Mouse (Mus musculus): ENCODE measurements at regions not wholly inside any gene's neighbourhood (a gene's known extent, or its start where the extent isn't known, plus 50 kb on each side); places are given as distances from the start of the nearest gene placed in this dataset.

DNA sequence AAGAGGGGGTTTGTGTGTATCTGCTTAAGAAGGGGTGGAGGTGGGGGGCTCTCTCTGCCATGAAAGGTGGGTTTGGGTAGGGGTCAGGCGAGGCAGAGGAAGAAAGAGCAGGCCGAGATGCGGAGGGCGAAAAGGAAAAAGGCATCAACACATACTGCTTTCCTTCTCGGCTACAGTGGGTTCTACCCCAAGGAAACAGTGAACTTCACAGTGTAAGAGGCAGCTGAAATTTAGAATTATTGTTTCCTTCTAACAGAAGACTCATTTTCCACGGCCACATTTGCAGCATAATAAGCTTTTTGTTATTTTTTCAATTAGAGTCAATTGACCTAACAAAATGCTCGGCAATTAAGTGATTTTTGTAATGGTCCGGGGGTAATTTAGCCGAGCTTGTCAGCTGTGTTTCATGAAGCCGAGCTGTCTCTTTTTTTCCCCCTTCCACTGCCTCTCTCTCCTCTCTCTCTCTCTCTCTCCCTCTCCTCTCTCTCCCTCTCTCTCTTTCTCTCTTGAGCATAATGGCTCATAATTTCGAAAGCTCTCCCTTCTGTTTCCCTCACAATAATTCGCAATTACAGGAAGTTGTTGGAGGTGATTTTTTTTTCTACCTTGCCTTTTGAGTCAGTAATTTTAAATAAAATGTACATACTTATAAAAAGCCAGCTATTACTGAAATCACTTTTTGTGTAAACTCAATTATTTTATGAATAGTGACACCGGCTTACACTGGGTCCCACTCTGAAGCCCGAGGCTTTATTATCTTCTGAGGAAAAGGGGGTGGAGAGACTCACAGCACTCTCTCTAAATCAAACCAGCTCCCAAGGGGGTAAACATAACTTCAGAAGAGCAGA lies 403.1 kb upstream of the 3110018I06Rik start:
- H3K4me1 ChIP-seq (ENCODE audit: control insufficient read depth in 2 of 2, insufficient read depth in 2 of 2, low read length in 2 of 2), result no peaks in the 10 kb centered on the region
- no peaks in the 10 kb centered on the region for H3K36me3 ChIP-seq (ENCODE audit: control insufficient read depth, insufficient read depth, low read length)
- no peak overlapping the region for H3K4me2 ChIP-seq (ENCODE audit: low read length)
- no peaks in the 10 kb centered on the region for H3K9me3 ChIP-seq (ENCODE audit: control insufficient read depth, low read length)
- no peak overlapping the region for H3K4me3 ChIP-seq (ENCODE audit: control insufficient read depth in 1 of 2, insufficient read depth in 1 of 2, low read depth in 1 of 2, low read length in 2 of 2)
- no peaks in the 10 kb centered on the region; the same call in 1 of the 2 replicates for H3K27me3 ChIP-seq (ENCODE audit: control insufficient read depth, insufficient read depth, low read length)
- WGBS, result 74% methylated on average over 14 of the region's 14 CpGs
- H3K27ac ChIP-seq (replicated peaks in 1 of 2; ENCODE audit: control insufficient read depth in 1 of 2, insufficient read depth in 1 of 2, low read depth in 2 of 2, low read length in 2 of 2), result no peak overlapping the region
- ATAC-seq (ENCODE audit: insufficient number of reproducible peaks, insufficient read depth, low FRiP score, low read depth), result no peak
- H3K9ac ChIP-seq (ENCODE audit: low read length), result no peak overlapping the region

- Histone ChIP-seq H3K4me1 (ENCODE audit: control insufficient read depth in 2 of 2, insufficient read depth in 2 of 2, low read length in 2 of 2) (no peaks in the 10 kb centered on the region), H3K9ac (ENCODE audit: low read length) (no peak overlapping the region), H3K4me2 (ENCODE audit: low read length) (no peak overlapping the region), H3K27ac (replicated peaks in 1 of 2; ENCODE audit: control insufficient read depth in 1 of 2, insufficient read depth in 1 of 2, low read depth in 2 of 2, low read length in 2 of 2) (no peak overlapping the region), H3K4me3 (ENCODE audit: control insufficient read depth in 1 of 2, insufficient read depth in 1 of 2, low read depth in 1 of 2, low read length in 2 of 2) (no peak overlapping the region), H3K36me3 (ENCODE audit: control insufficient read depth, insufficient read depth, low read length) (no peaks in the 10 kb centered on the region), H3K9me3 (ENCODE audit: control insufficient read depth, low read length) (no peaks in the 10 kb centered on the region), H3K27me3 (ENCODE audit: control insufficient read depth, insufficient read depth, low read length) (no peaks in the 10 kb centered on the region; the same call in 1 of the 2 replicates)
- no peak for ATAC-seq (ENCODE audit: insufficient number of reproducible peaks, insufficient read depth, low FRiP score, low read depth)
- 35% methylated on average over 16 of the region's 16 CpGs for WGBS
Measured at GRCm38 (mm10) chr12:107085906-107086655, 402.4 kb upstream of the 3110018I06Rik start.

DNA sequence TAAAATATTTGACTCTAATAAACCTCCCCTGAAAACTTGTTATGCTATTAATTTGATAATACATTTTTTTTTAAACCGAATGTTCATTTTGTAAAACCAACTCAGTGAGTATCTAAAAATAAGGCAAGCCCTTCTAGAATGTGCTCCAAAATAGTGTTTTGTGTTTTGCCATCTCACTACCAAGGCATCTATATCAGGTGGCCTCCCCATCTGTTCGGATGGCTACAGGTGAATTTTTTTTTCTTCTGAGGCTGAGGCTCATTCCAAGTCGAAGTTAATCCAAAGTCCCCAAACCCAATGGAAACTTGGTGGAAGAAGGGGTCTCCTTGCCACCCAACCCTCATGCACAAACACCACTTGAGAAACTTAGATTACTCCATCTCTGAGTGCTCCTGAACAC lies 396.3 kb upstream of the 3110018I06Rik start:
- Histone ChIP-seq H3K27ac (replicated peaks in 1 of 2; ENCODE audit: control insufficient read depth in 1 of 2, insufficient read depth in 1 of 2, low read depth in 2 of 2, low read length in 2 of 2) (no peak overlapping the region), H3K9me3 (ENCODE audit: control insufficient read depth, low read length) (no peaks in the 10 kb centered on the region), H3K4me2 (ENCODE audit: low read length) (no peak overlapping the region), H3K9ac (ENCODE audit: low read length) (no peak overlapping the region), H3K27me3 (ENCODE audit: control insufficient read depth, insufficient read depth, low read length) (no peaks in the 10 kb centered on the region), H3K36me3 (ENCODE audit: control insufficient read depth, insufficient read depth, low read length) (no peaks in the 10 kb centered on the region), H3K4me1 (ENCODE audit: control insufficient read depth in 2 of 2, insufficient read depth in 2 of 2, low read length in 2 of 2) (no peaks in the 10 kb centered on the region), H3K4me3 (ENCODE audit: control insufficient read depth in 1 of 2, insufficient read depth in 1 of 2, low read depth in 1 of 2, low read length in 2 of 2) (no peak overlapping the region)
- no peak for ATAC-seq (ENCODE audit: insufficient number of reproducible peaks, insufficient read depth, low FRiP score, low read depth)
- WGBS, result 83% methylated on average over 3 of the region's 3 CpGs

DNA sequence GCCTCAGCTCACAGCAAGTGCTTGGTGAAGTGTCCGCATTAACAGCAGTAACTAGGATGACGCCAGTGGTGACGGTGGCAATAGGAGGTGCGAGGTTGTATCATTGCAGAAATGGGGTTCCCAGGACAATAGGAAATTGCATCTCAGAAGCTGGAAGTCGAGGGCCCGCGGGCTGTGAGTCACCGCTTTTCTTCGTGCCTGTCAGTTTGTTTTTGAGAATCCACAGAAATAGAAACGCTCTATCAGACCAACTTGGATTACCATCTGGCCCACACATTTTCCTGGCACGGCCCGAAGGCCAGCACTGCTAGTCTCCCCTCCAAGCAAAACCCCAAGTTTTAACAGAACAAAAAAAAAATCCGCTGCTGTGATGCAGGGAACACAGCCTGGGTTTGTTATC lies 395.1 kb upstream of the 3110018I06Rik start:
- Histone ChIP-seq H3K36me3 (ENCODE audit: control insufficient read depth, insufficient read depth, low read length) (no peaks in the 10 kb centered on the region), H3K4me3 (ENCODE audit: control insufficient read depth in 1 of 2, insufficient read depth in 1 of 2, low read depth in 1 of 2, low read length in 2 of 2) (no peak overlapping the region), H3K4me1 (ENCODE audit: control insufficient read depth in 2 of 2, insufficient read depth in 2 of 2, low read length in 2 of 2) (no peaks in the 10 kb centered on the region), H3K9me3 (ENCODE audit: control insufficient read depth, low read length) (no peaks in the 10 kb centered on the region), H3K27me3 (ENCODE audit: control insufficient read depth, insufficient read depth, low read length) (no peaks in the 10 kb centered on the region), H3K4me2 (ENCODE audit: low read length) (no peak overlapping the region), H3K27ac (replicated peaks in 1 of 2; ENCODE audit: control insufficient read depth in 1 of 2, insufficient read depth in 1 of 2, low read depth in 2 of 2, low read length in 2 of 2) (no peak overlapping the region), H3K9ac (ENCODE audit: low read length) (no peak overlapping the region)
- ATAC-seq (ENCODE audit: insufficient number of reproducible peaks, insufficient read depth, low FRiP score, low read depth), result no peak
- WGBS, result 71% methylated on average over 13 of the region's 13 CpGs

GRCm38 (mm10) chr12:107095409-107095808 lies 393.0 kb upstream of the 3110018I06Rik start:
- Histone ChIP-seq H3K4me3 (ENCODE audit: control insufficient read depth in 1 of 2, insufficient read depth in 1 of 2, low read depth in 1 of 2, low read length in 2 of 2) (no peak overlapping the region), H3K9ac (ENCODE audit: low read length) (no peak overlapping the region), H3K27me3 (ENCODE audit: control insufficient read depth, insufficient read depth, low read length) (no peaks in the 10 kb centered on the region), H3K36me3 (ENCODE audit: control insufficient read depth, insufficient read depth, low read length) (no peaks in the 10 kb centered on the region), H3K4me2 (ENCODE audit: low read length) (no peak overlapping the region), H3K9me3 (ENCODE audit: control insufficient read depth, low read length) (no peaks in the 10 kb centered on the region), H3K27ac (replicated peaks in 1 of 2; ENCODE audit: control insufficient read depth in 1 of 2, insufficient read depth in 1 of 2, low read depth in 2 of 2, low read length in 2 of 2) (no peak overlapping the region), H3K4me1 (ENCODE audit: control insufficient read depth in 2 of 2, insufficient read depth in 2 of 2, low read length in 2 of 2) (no peaks in the 10 kb centered on the region)
- no peak for ATAC-seq (ENCODE audit: insufficient number of reproducible peaks, insufficient read depth, low FRiP score, low read depth)
- WGBS, result 80% methylated on average over 6 of the region's 6 CpGs

DNA sequence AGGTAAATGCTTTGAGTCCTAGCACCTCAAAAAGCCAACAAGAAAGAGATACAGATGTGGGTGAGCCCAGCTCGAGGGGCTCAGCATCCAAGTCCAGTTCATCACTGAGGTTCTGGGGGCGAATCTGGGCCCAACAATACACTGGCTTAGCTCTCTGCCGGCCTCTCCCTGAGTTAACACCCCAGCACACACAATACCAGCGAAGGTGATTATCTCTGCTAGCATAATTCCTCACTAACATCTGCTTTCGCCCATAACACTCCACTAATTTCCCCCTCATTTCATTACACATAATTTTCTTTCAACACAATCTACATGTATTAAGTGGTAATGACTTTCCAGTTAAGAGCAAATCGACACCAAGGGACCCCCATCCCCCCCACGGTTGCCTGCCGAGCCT lies 383.9 kb upstream of the 3110018I06Rik start:
- Histone ChIP-seq H3K36me3 (ENCODE audit: control insufficient read depth, insufficient read depth, low read length) (no peaks in the 10 kb centered on the region), H3K9me3 (ENCODE audit: control insufficient read depth, low read length) (no peaks in the 10 kb centered on the region), H3K4me2 (ENCODE audit: low read length) (no peak overlapping the region), H3K4me1 (ENCODE audit: control insufficient read depth in 2 of 2, insufficient read depth in 2 of 2, low read length in 2 of 2) (no peaks in the 10 kb centered on the region), H3K27me3 (ENCODE audit: control insufficient read depth, insufficient read depth, low read length) (no peaks in the 10 kb centered on the region), H3K9ac (ENCODE audit: low read length) (no peak overlapping the region), H3K27ac (replicated peaks in 1 of 2; ENCODE audit: control insufficient read depth in 1 of 2, insufficient read depth in 1 of 2, low read depth in 2 of 2, low read length in 2 of 2) (no peak overlapping the region), H3K4me3 (ENCODE audit: control insufficient read depth in 1 of 2, insufficient read depth in 1 of 2, low read depth in 1 of 2, low read length in 2 of 2) (no peak overlapping the region)
- 38% methylated on average over 8 of the region's 8 CpGs for WGBS
- no peak for ATAC-seq (ENCODE audit: insufficient number of reproducible peaks, insufficient read depth, low FRiP score, low read depth)

- no peak for ATAC-seq (ENCODE audit: insufficient number of reproducible peaks, insufficient read depth, low FRiP score, low read depth)
- Histone ChIP-seq H3K9ac (ENCODE audit: low read length) (no peak overlapping the region), H3K9me3 (ENCODE audit: control insufficient read depth, low read length) (no peaks in the 10 kb centered on the region), H3K4me2 (ENCODE audit: low read length) (no peak overlapping the region), H3K27me3 (ENCODE audit: control insufficient read depth, insufficient read depth, low read length) (no peaks in the 10 kb centered on the region), H3K4me3 (ENCODE audit: control insufficient read depth in 1 of 2, insufficient read depth in 1 of 2, low read depth in 1 of 2, low read length in 2 of 2) (no peak overlapping the region), H3K27ac (replicated peaks in 1 of 2; ENCODE audit: control insufficient read depth in 1 of 2, insufficient read depth in 1 of 2, low read depth in 2 of 2, low read length in 2 of 2) (no peak overlapping the region), H3K36me3 (ENCODE audit: control insufficient read depth, insufficient read depth, low read length) (no peaks in the 10 kb centered on the region), H3K4me1 (ENCODE audit: control insufficient read depth in 2 of 2, insufficient read depth in 2 of 2, low read length in 2 of 2) (no peaks in the 10 kb centered on the region)
- WGBS, result 56% methylated on average over 11 of the region's 11 CpGs
Measured at GRCm38 (mm10) chr12:107105017-107105416, 383.4 kb upstream of the 3110018I06Rik start.
